Mouse (Mus musculus) midbrain, embryonic 16.5 days (tissue): ENCODE measurements around the gene Fstl4. TPM values are rescaled to one million over a fixed set of nuclear protein-coding genes. Genes with fewer than 3 reads are reported as not detected.

Experiments used
- ATAC-seq: fragments of 200-750 bp; cut with Nextera tagmentation; 2 replicates; pipeline ENCODE4 v1.8.0; 2017; ENCODE audit warnings: moderate TSS enrichment
- H3K27ac ChIP-seq: fragments of 300-500 bp; sonication (generic); 2 replicates; pipeline ENCODE4 v1.5.1; 2014; ENCODE audit warnings: mild to moderate bottlenecking, low read length, mixed read lengths
- H3K27me3 ChIP-seq: fragments of 300-500 bp; sonication (generic); 2 replicates; pipeline ENCODE4 v1.6.1; 2014; ENCODE audit warnings: low read depth, low read length, mixed read lengths; ENCODE audit not compliant: control insufficient read depth, insufficient read depth
- H3K36me3 ChIP-seq: fragments of 300-500 bp; sonication (generic); 2 replicates; pipeline ENCODE4 v1.6.1; 2014; ENCODE audit warnings: mild to moderate bottlenecking, low read length, moderate library complexity, mixed read lengths; ENCODE audit not compliant: control insufficient read depth, insufficient read depth
- H3K4me1 ChIP-seq: fragments of 300-500 bp; sonication (generic); 2 replicates; pipeline ENCODE4 v1.6.1; 2014; ENCODE audit warnings: mild to moderate bottlenecking, low read length, mixed read lengths; ENCODE audit not compliant: control insufficient read depth, insufficient read depth
- H3K4me2 ChIP-seq: fragments of 300-500 bp; sonication (generic); 2 replicates; pipeline ENCODE4 v1.6.1; 2014; ENCODE audit warnings: mild to moderate bottlenecking, low read length, mixed read lengths
- H3K4me3 ChIP-seq: fragments of 300-500 bp; sonication (generic); 2 replicates; pipeline ENCODE4 v1.5.1; 2014; ENCODE audit warnings: low read depth, mild to moderate bottlenecking, low read length, moderate library complexity, mixed read lengths
- H3K9ac ChIP-seq: fragments of 300-500 bp; sonication (generic); 2 replicates; pipeline ENCODE4 v1.6.1; 2014; ENCODE audit warnings: low read depth, low read length, mixed read lengths
- H3K9me3 ChIP-seq: fragments of 300-500 bp; sonication (generic); replicated peaks from 2 replicates; pipeline ENCODE4 v1.6.1; 2014; ENCODE audit warnings: mild to moderate bottlenecking, low read length, mixed read lengths; ENCODE audit not compliant: control insufficient read depth, poor library complexity, severe bottlenecking
- WGBS: fragments of 180-500 bp; shearing (Covaris S2); extraction: QIAGEN DNeasy Blood & Tissue Kit; methylation state at CpG from one replicate; pipeline ENCODE4 v1.1.7; 2014; 5-methylcytosine and 5-hydroxymethylcytosine counted together
- polyA plus RNA-seq: library from polyadenylated mRNA; unstranded; fragments of >200 nt; fragmentation: Nextera tagmentation; extraction: Ambion mirVana; gene quantifications from 2 replicates; pipeline ENCODE4 v1.2.1, GENCODE M21; 2015

Fstl4 gene
- polyA plus RNA-seq, 1 experiment from 2014 or later, result 10.3 TPM

- H3K4me1 ChIP-seq, result peaks cover 1% of the 10 kb centered on the region; the same call in 1 of the 2 replicates
- ATAC-seq, result no peak
- no peaks in the 10 kb centered on the region; the same call in 1 of the 2 replicates for H3K9me3 ChIP-seq
- H3K4me2 ChIP-seq, result no peak overlapping the region
- H3K4me3 ChIP-seq, result no peak overlapping the region
- no peak overlapping the region for H3K27ac ChIP-seq
- WGBS, result 79% methylated on average over 6 of the region's 6 CpGs
- H3K36me3 ChIP-seq, result no peaks in the 10 kb centered on the region
- no peak overlapping the region for H3K9ac ChIP-seq
- H3K27me3 ChIP-seq, result no peaks in the 10 kb centered on the region
These were observed 150.0 kb downstream of the Fstl4 start for GRCm38 (mm10) chr11:52914431-52914830.

- 88% methylated on average over 2 of the region's 2 CpGs for WGBS
- Histone ChIP-seq H3K36me3 (no peaks in the 10 kb centered on the region), H3K27me3 (no peaks in the 10 kb centered on the region), H3K27ac (no peak overlapping the region), H3K4me2 (no peak overlapping the region), H3K9me3 (no peaks in the 10 kb centered on the region; the same call in 1 of the 2 replicates), H3K9ac (no peak overlapping the region), H3K4me1 (peaks cover 7% of the 10 kb centered on the region; the same call in 1 of the 2 replicates), H3K4me3 (no peak overlapping the region)
- no peak for ATAC-seq
These were observed 151.2 kb downstream of the Fstl4 start for GRCm38 (mm10) chr11:52915648-52916047.

GRCm38 (mm10) chr11:52919231-52919960, 155.0 kb downstream of the Fstl4 start:
- H3K4me2 ChIP-seq, result no peak overlapping the region
- peak overlapping the region; percentile 19; the same call in 1 of the 2 replicates for H3K27ac ChIP-seq

DNA sequence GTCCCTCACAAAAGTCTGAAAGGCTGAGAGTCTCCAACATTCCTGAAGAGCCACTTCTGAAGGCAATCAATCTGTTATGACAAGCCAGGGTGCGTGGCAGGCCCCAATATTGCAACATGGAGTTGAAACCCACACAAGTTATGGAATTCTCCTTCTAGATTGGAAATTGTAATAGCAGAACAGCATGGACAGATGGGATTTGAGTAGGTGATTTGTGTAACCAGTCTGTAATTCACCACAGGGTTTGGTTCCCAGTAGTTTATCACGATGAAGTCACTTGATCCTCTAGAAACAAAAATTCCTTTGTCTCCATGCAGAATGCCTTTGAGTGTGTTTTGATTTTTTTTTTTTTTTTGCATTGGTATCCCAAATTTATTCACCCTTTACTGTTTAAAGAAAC, 159.8 kb downstream of the Fstl4 start:
- Histone ChIP-seq H3K27ac (no peak overlapping the region), H3K4me2 (no peak overlapping the region), H3K4me3 (no peak overlapping the region), H3K4me1 (peaks cover 7% of the 10 kb centered on the region; the same call in 1 of the 2 replicates), H3K36me3 (no peaks in the 10 kb centered on the region), H3K27me3 (no peaks in the 10 kb centered on the region), H3K9ac (no peak overlapping the region), H3K9me3 (no peaks in the 10 kb centered on the region)
- ATAC-seq, result no peak
- 77% methylated on average over 2 of the region's 2 CpGs for WGBS

More at GRCm38 (mm10) chr11:52919231-52919960, 155.0 kb downstream of the Fstl4 start:
- 31% methylated on average over 15 of the region's 15 CpGs for WGBS
- Histone ChIP-seq H3K4me3 (no peak overlapping the region), H3K4me1 (peaks cover 7% of the 10 kb centered on the region; the same call in 1 of the 2 replicates), H3K9me3 (no peaks in the 10 kb centered on the region; the same call in 1 of the 2 replicates), H3K27me3 (no peaks in the 10 kb centered on the region), H3K9ac (no peak overlapping the region), H3K36me3 (no peaks in the 10 kb centered on the region)
- peak; percentile 58; the same call in 1 of the 2 replicates for ATAC-seq

GRCm38 (mm10) chr11:52928321-52928720, 163.9 kb downstream of the Fstl4 start:
- H3K4me3 ChIP-seq, result no peak overlapping the region
- no peak for ATAC-seq
- no peak overlapping the region for H3K9ac ChIP-seq
- no peaks in the 10 kb centered on the region for H3K9me3 ChIP-seq
- 89% methylated on average over 4 of the region's 4 CpGs for WGBS
- H3K27ac ChIP-seq, result no peak overlapping the region
- no peak overlapping the region for H3K4me2 ChIP-seq
- H3K27me3 ChIP-seq, result no peaks in the 10 kb centered on the region
- no peaks in the 10 kb centered on the region for H3K36me3 ChIP-seq
- H3K4me1 ChIP-seq, result no peaks in the 10 kb centered on the region

- no peak overlapping the region for H3K9ac ChIP-seq
- no peaks in the 10 kb centered on the region for H3K27me3 ChIP-seq
- no peak overlapping the region for H3K27ac ChIP-seq
- ATAC-seq, result no peak
- no peaks in the 10 kb centered on the region for H3K36me3 ChIP-seq
- H3K4me3 ChIP-seq, result no peak overlapping the region
- no peaks in the 10 kb centered on the region for H3K9me3 ChIP-seq
- 74% methylated on average over 12 of the region's 12 CpGs for WGBS
- H3K4me1 ChIP-seq, result no peaks in the 10 kb centered on the region
- H3K4me2 ChIP-seq, result no peak overlapping the region
These were observed 175.1 kb downstream of the Fstl4 start for GRCm38 (mm10) chr11:52939336-52940070.

DNA sequence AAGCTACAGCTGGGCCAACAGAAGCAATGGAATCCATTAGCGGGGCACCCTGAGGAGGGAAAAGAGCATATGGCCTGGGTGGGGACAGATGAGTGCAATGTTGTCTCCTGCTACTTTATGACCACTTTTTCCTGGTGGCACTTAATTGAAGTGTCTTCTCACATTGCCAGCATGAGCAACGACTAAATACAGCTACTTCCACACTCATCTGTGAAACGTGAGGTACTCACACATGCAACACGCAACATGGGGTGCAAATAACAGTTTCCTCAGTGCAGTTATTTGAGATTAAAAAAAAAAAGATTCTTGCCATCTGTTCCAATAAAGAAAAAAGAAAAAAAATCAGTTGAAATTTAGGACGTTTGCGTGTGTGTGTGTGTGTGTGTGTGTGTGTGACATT, 178.5 kb downstream of the Fstl4 start:
- H3K36me3 ChIP-seq, result no peaks in the 10 kb centered on the region
- H3K9me3 ChIP-seq, result no peaks in the 10 kb centered on the region
- no peak for ATAC-seq
- H3K4me1 ChIP-seq, result no peaks in the 10 kb centered on the region
- H3K27me3 ChIP-seq, result no peaks in the 10 kb centered on the region
- no peak overlapping the region for H3K9ac ChIP-seq
- no peak overlapping the region for H3K27ac ChIP-seq
- WGBS, result 89% methylated on average over 6 of the region's 6 CpGs
- H3K4me3 ChIP-seq, result no peak overlapping the region
- no peak overlapping the region for H3K4me2 ChIP-seq

DNA sequence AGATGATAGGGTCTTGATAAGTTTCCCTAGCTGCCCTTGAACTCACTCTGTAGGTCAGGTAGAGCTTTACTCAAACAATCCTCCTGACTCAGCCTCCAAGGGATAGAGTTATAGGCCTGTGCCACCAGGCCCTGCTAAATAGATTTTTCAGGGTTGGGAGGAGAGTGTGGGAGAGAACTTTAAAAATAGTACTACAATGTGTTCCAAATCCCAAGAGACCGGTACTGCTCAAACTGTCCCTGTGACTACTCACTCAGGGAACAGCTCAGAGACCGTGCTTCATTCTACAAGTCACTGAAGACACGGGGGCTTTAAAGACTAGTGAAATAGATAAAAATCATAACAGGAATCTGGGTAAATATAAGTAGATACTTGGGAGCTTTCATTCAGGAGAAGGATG, 190.6 kb downstream of the Fstl4 start:
- Histone ChIP-seq H3K9me3 (no peaks in the 10 kb centered on the region), H3K27ac (no peak overlapping the region), H3K4me3 (no peak overlapping the region), H3K36me3 (no peaks in the 10 kb centered on the region), H3K4me1 (no peaks in the 10 kb centered on the region), H3K4me2 (no peak overlapping the region), H3K27me3 (no peaks in the 10 kb centered on the region), H3K9ac (no peak overlapping the region)
- ATAC-seq, result no peak
- WGBS, result 91% methylated on average over 3 of the region's 3 CpGs

DNA sequence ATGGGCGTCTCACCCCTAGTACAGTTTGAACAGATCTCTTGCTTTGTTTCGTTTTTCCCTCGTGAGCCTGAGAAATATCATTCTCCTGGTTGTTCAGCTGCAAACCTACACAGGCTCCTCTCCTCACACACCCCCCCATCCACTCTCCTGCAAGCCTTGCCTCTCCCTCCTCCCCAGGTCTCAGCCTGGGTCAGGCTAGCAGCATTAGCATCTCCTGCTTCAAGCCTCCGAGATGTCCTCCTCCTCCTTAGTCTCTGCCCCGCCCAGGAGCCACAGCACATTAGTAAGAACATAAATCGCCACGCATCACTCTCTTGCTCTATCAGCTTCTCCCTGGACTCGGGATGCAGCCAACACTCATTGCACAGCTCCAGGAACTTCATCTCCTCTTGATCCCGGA, 204.4 kb downstream of the Fstl4 start:
- Histone ChIP-seq H3K9me3 (no peaks in the 10 kb centered on the region), H3K4me2 (no peak overlapping the region), H3K4me1 (no peaks in the 10 kb centered on the region), H3K4me3 (no peak overlapping the region), H3K27me3 (no peaks in the 10 kb centered on the region), H3K27ac (no peak overlapping the region), H3K36me3 (no peaks in the 10 kb centered on the region), H3K9ac (no peak overlapping the region)
- ATAC-seq, result no peak
- 93% methylated on average over 9 of the region's 9 CpGs for WGBS
